Mouse (Mus musculus) testis, adult 2 months (tissue): ENCODE data around the gene Gria4. TPM values are rescaled to one million over a fixed set of nuclear protein-coding genes. Genes with fewer than 3 reads are reported as not detected.

Experiments used
- H3K27ac ChIP-seq: fragments of 200-500 bp; 2 replicates; pipeline ENCODE4 v1.5.1; 2012; ENCODE audit warnings: low read depth, low read length; ENCODE audit not compliant: control insufficient read depth, insufficient read depth
- H3K27me3 ChIP-seq: fragments of 200-500 bp; 2 replicates; pipeline ENCODE4 v1.6.1; 2012; ENCODE audit warnings: mild to moderate bottlenecking, low read length, moderate library complexity; ENCODE audit not compliant: control insufficient read depth, insufficient read depth
- H3K36me3 ChIP-seq: fragments of 200-500 bp; 2 replicates; pipeline ENCODE4 v1.6.1; 2012; ENCODE audit warnings: mild to moderate bottlenecking, low read length; ENCODE audit not compliant: control insufficient read depth, insufficient read depth
- H3K4me1 ChIP-seq: fragments of 200-500 bp; 2 replicates; pipeline ENCODE4 v1.6.1; 2012; ENCODE audit warnings: low read length; ENCODE audit not compliant: control insufficient read depth, insufficient read depth
- H3K4me3 ChIP-seq: fragments of 200-500 bp; 2 replicates; pipeline ENCODE4 v1.5.1; 2012; ENCODE audit warnings: low read depth, mild to moderate bottlenecking, low read length, moderate library complexity, mixed read lengths; ENCODE audit not compliant: control insufficient read depth
- CTCF ChIP-seq: fragments of 200-500 bp; IDR thresholded peaks from 2 replicates; pipeline ENCODE4 v1.5.1; 2012; ENCODE audit warnings: low read depth, mild to moderate bottlenecking, inconsistent platforms, low read length, moderate library complexity; ENCODE audit not compliant: control insufficient read depth, insufficient read depth, insufficient replicate concordance
- POLR2A ChIP-seq: fragments of 200-500 bp; IDR thresholded peaks from 2 replicates; pipeline ENCODE4 v1.6.1; 2012; ENCODE audit warnings: low read depth, mild to moderate bottlenecking, inconsistent platforms, low read length, moderate library complexity; ENCODE audit not compliant: control insufficient read depth
- polyA plus RNA-seq: library from polyadenylated mRNA; depleted of rRNA; stranded (reverse); fragments of >200 nt; gene quantifications from 2 replicates; pipeline ENCODE4 v1.2.3, GENCODE M21; 2012

The Gria4 gene
- polyA plus RNA-seq, 1 experiment = 1.1 TPM

GRCm38 (mm10) chr9:4654333-4654732 lies 141.7 kb downstream of the Gria4 start:
- Histone ChIP-seq H3K27ac (no peak overlapping the region), H3K4me3 (no peak overlapping the region), H3K36me3 (no peaks in the 10 kb centered on the region), H3K4me1 (no peaks in the 10 kb centered on the region), H3K27me3 (no peaks in the 10 kb centered on the region)
- TF ChIP-seq POLR2A = no peak
- TF ChIP-seq CTCF = no peak

GRCm38 (mm10) chr9:4639192-4639900 lies 156.7 kb downstream of the Gria4 start:
- no peak for TF ChIP-seq POLR2A
- no peak for TF ChIP-seq CTCF
- Histone ChIP-seq H3K4me1 (no peaks in the 10 kb centered on the region), H3K36me3 (no peaks in the 10 kb centered on the region), H3K27ac (no peak overlapping the region), H3K27me3 (no peaks in the 10 kb centered on the region), H3K4me3 (no peak overlapping the region)

GRCm38 (mm10) chr9:4631910-4632309 lies 164.1 kb downstream of the Gria4 start:
- H3K4me1 ChIP-seq = no peaks in the 10 kb centered on the region
- no peak overlapping the region for H3K4me3 ChIP-seq
- no peak overlapping the region for H3K27ac ChIP-seq
- H3K27me3 ChIP-seq = no peaks in the 10 kb centered on the region
- no peak for TF ChIP-seq POLR2A
- TF ChIP-seq CTCF = no peak
- no peaks in the 10 kb centered on the region for H3K36me3 ChIP-seq

- no peaks in the 10 kb centered on the region for H3K36me3 ChIP-seq
- TF ChIP-seq POLR2A (no peak), CTCF (no peak)
- no peaks in the 10 kb centered on the region for H3K27me3 ChIP-seq
- H3K4me3 ChIP-seq = no peak overlapping the region
- no peaks in the 10 kb centered on the region for H3K4me1 ChIP-seq
- H3K27ac ChIP-seq = no peak overlapping the region
Measured at GRCm38 (mm10) chr9:4615286-4615685, 180.7 kb downstream of the Gria4 start.

- H3K27ac ChIP-seq = no peak overlapping the region
- H3K4me3 ChIP-seq = no peak overlapping the region
- no peaks in the 10 kb centered on the region for H3K36me3 ChIP-seq
- TF ChIP-seq CTCF (no peak), POLR2A (no peak)
- no peaks in the 10 kb centered on the region for H3K4me1 ChIP-seq
- H3K27me3 ChIP-seq = no peaks in the 10 kb centered on the region
Measured at GRCm38 (mm10) chr9:4605354-4605753, 190.7 kb downstream of the Gria4 start.

GRCm38 (mm10) chr9:4604236-4604635 lies 191.8 kb downstream of the Gria4 start:
- H3K27me3 ChIP-seq = no peaks in the 10 kb centered on the region
- H3K36me3 ChIP-seq = no peaks in the 10 kb centered on the region
- H3K4me1 ChIP-seq = no peaks in the 10 kb centered on the region
- H3K4me3 ChIP-seq = no peak overlapping the region
- no peak overlapping the region for H3K27ac ChIP-seq
- TF ChIP-seq POLR2A (no peak), CTCF (no peak)

- H3K27ac ChIP-seq = no peak overlapping the region
- no peaks in the 10 kb centered on the region for H3K4me1 ChIP-seq
- no peaks in the 10 kb centered on the region for H3K36me3 ChIP-seq
- TF ChIP-seq POLR2A = no peak
- no peak for TF ChIP-seq CTCF
- no peaks in the 10 kb centered on the region for H3K27me3 ChIP-seq
- no peak overlapping the region for H3K4me3 ChIP-seq
Measured at GRCm38 (mm10) chr9:4601788-4602187, 194.2 kb downstream of the Gria4 start.

GRCm38 (mm10) chr9:4573596-4573995 lies 222.4 kb downstream of the Gria4 start:
- no peak overlapping the region for H3K4me3 ChIP-seq

More at GRCm38 (mm10) chr9:4573596-4573995, 222.4 kb downstream of the Gria4 start:
- Histone ChIP-seq H3K27ac (no peak overlapping the region), H3K27me3 (no peaks in the 10 kb centered on the region), H3K4me1 (no peaks in the 10 kb centered on the region), H3K36me3 (no peaks in the 10 kb centered on the region)
- TF ChIP-seq CTCF (no peak), POLR2A (no peak)
